Mouse (Mus musculus): ENCODE results near the gene Lrrc75b.
A peak's percentile ranks its signal among the peaks of the same experiment; 100 is the strongest.

The Lrrc75b gene

GRCm38 (mm10) chr10:75559676-75560548 is at the start of gene Lrrc75b:
Gene Lrrc75b (minus strand): TSS chr10:75560330.
- DNase-seq (ENCODE audit: low read depth) = peak; percentile 45

GRCm38 (mm10) chr10:75608975-75609374 is 48.8 kb upstream of the Lrrc75b start:
- DNase-seq (ENCODE audit: low read depth) = no peak

GRCm38 (mm10) chr10:75607253-75607652 is 47.1 kb upstream of the Lrrc75b start:
- DNase-seq (ENCODE audit: low read depth) = no peak

- DNase-seq (ENCODE audit: low read depth) = peak; percentile 59
These were observed 45.2 kb upstream of the Lrrc75b start for GRCm38 (mm10) chr10:75605162-75605846.

- DNase-seq (ENCODE audit: low read depth) = no peak
These were observed 40.1 kb upstream of the Lrrc75b start for GRCm38 (mm10) chr10:75600189-75600730.

GRCm38 (mm10) chr10:75595981-75596380 is 35.9 kb upstream of the Lrrc75b start:
- DNase-seq (ENCODE audit: low read depth) = no peak

GRCm38 (mm10) chr10:75592585-75592984 is 32.5 kb upstream of the Lrrc75b start:
- DNase-seq (ENCODE audit: low read depth) = peak; percentile 34

- peak; percentile 94 for DNase-seq (ENCODE audit: low read depth)
These were observed 31.2 kb upstream of the Lrrc75b start for GRCm38 (mm10) chr10:75591211-75591894.

- DNase-seq (ENCODE audit: low read depth) = peak; percentile 37
These were observed 29.5 kb upstream of the Lrrc75b start for GRCm38 (mm10) chr10:75589651-75590050.

GRCm38 (mm10) chr10:75589129-75589528 is 29.0 kb upstream of the Lrrc75b start, which contains the start of gene Ggt5:
Gene Ggt5 (plus strand): TSS chr10:75589340.
- peak; percentile 41 for DNase-seq (ENCODE audit: low read depth)

- no peak for DNase-seq (ENCODE audit: low read depth)
These were observed 28.2 kb upstream of the Lrrc75b start for GRCm38 (mm10) chr10:75588336-75588735.

- DNase-seq (ENCODE audit: low read depth) = no peak
These were observed 27.7 kb upstream of the Lrrc75b start for GRCm38 (mm10) chr10:75587781-75588180.

GRCm38 (mm10) chr10:75586553-75586879 is 26.4 kb upstream of the Lrrc75b start:
- no peak for DNase-seq (ENCODE audit: low read depth)

- DNase-seq (ENCODE audit: low read depth) = peak; percentile 94
These were observed 25.9 kb upstream of the Lrrc75b start for GRCm38 (mm10) chr10:75585876-75586552.

GRCm38 (mm10) chr10:75579129-75579528 is 19.0 kb upstream of the Lrrc75b start:
- no peak for DNase-seq (ENCODE audit: low read depth)

GRCm38 (mm10) chr10:75573965-75574364 is 13.8 kb upstream of the Lrrc75b start:
- DNase-seq (ENCODE audit: low read depth) = no peak

- no peak for DNase-seq (ENCODE audit: low read depth)
These were observed 13.1 kb upstream of the Lrrc75b start for GRCm38 (mm10) chr10:75573181-75573580.

- DNase-seq (ENCODE audit: low read depth) = no peak
These were observed 11.8 kb upstream of the Lrrc75b start for GRCm38 (mm10) chr10:75571937-75572336.

- no peak for DNase-seq (ENCODE audit: low read depth)
These were observed 11.0 kb upstream of the Lrrc75b start for GRCm38 (mm10) chr10:75570981-75571657.

GRCm38 (mm10) chr10:75568851-75569250 is 8.7 kb upstream of the Lrrc75b start:
- no peak for DNase-seq (ENCODE audit: low read depth)

- DNase-seq (ENCODE audit: low read depth) = no peak
These were observed 8.3 kb upstream of the Lrrc75b start for GRCm38 (mm10) chr10:75568441-75568840.
